Mouse (Mus musculus) heart, postnatal 14 days (tissue): ENCODE data around the gene Nxf1. TPM values are rescaled to one million over a fixed set of nuclear protein-coding genes. Genes with fewer than 3 reads are reported as not detected.

Experiments used
- DNase-seq, 2 experiments: peaks; one replicate each; pipeline ENCODE4 v3.0.0; 2021 to 2022
- intact Hi-C: fragments of 180-260 bp; cut with DNase I; formaldehyde crosslinking; loops from one replicate; pipeline ENCODE4 v1.15.1; 2025
- total RNA-seq, 2 experiments: library from RNA; stranded (reverse); gene quantifications; 2 replicates each; pipeline ENCODE4 v1.2.3; 2021

Nxf1 gene
- total RNA-seq, 2 experiments from 2014 or later, result 59.3 to 59.5 TPM

- DNase-seq, result no peak
- intact Hi-C loops, result no loop called here
These were observed 1.2 kb upstream of the Nxf1 start for GRCm38 (mm10) chr19:8755652-8756051.

- no peak for DNase-seq
- intact Hi-C loops, result no loop called here
These were observed 662 bp downstream of the Nxf1 start for GRCm38 (mm10) chr19:8757471-8757998.

- DNase-seq, result no peak
- intact Hi-C loops, result no loop called here
These were observed 2.0 kb downstream of the Nxf1 start for GRCm38 (mm10) chr19:8758899-8759298.

GRCm38 (mm10) chr19:8760757-8761156, 3.9 kb downstream of the Nxf1 start:
- DNase-seq, result no peak
- intact Hi-C loops, result no loop called here

- intact Hi-C loops, result no loop called here
These were observed 6.4 kb downstream of the Nxf1 start for GRCm38 (mm10) chr19:8763276-8763675.

GRCm38 (mm10) chr19:8765562-8765961, 8.7 kb downstream of the Nxf1 start:
- no peak for DNase-seq
- intact Hi-C loops, result no loop called here

More at GRCm38 (mm10) chr19:8763276-8763675, 6.4 kb downstream of the Nxf1 start:
- no peak for DNase-seq

GRCm38 (mm10) chr19:8770567-8771270, 13.8 kb downstream of the Nxf1 start, which contains the start of gene Tmem223:
Gene Tmem223, plus strand, starts transcription at chr19:8770996.
- DNase-seq, result peak; percentile 83 to 88
- intact Hi-C loops, result loop anchor here (5.0 kb wide), 1 partner anchor 47 kb away; the partner anchor contains the start of gene Ttc9c

GRCm38 (mm10) chr19:8772996-8773395, 16.1 kb downstream of the Nxf1 start:
- no peak for DNase-seq
- intact Hi-C loops, result loop anchor here (5.0 kb wide), 1 partner anchor 44 kb away; the partner anchor contains the start of gene Ttc9c

- intact Hi-C loops, result loop anchor here (5.0 kb wide), 1 partner anchor 44 kb away; the partner anchor contains the start of gene Ttc9c
These were observed 16.5 kb downstream of the Nxf1 start for GRCm38 (mm10) chr19:8773409-8773808.

GRCm38 (mm10) chr19:8774086-8774835, 17.4 kb downstream of the Nxf1 start, which contains the start of gene Tmem179b:
Gene Tmem179b, minus strand, starts transcription at chr19:8774467.
- intact Hi-C loops, result loop anchor here (5.0 kb wide), 1 partner anchor 43 kb away; the partner anchor contains the start of gene Ttc9c

More at GRCm38 (mm10) chr19:8773409-8773808, 16.5 kb downstream of the Nxf1 start:
- no peak for DNase-seq

GRCm38 (mm10) chr19:8774951-8775421, 18.1 kb downstream of the Nxf1 start:
- intact Hi-C loops, result loop anchor here (5.0 kb wide), 1 partner anchor 42 kb away; the partner anchor contains the start of gene Ttc9c
- DNase-seq, result no peak

More at GRCm38 (mm10) chr19:8774086-8774835, 17.4 kb downstream of the Nxf1 start, which contains the start of gene Tmem179b:
- DNase-seq, result peak; percentile 95 to 97

- intact Hi-C loops, result no loop called here
- DNase-seq, result peak; percentile 85 to 91
These were observed 29.3 kb downstream of the Nxf1 start, which contains the start of gene Taf6l for GRCm38 (mm10) chr19:8786008-8786781. Gene Taf6l, minus strand, starts transcription at chr19:8786417.

GRCm38 (mm10) chr19:8788521-8788920, 31.6 kb downstream of the Nxf1 start:
- intact Hi-C loops, result no loop called here
- no peak for DNase-seq

- DNase-seq, result no peak
- intact Hi-C loops, result no loop called here
These were observed 32.3 kb downstream of the Nxf1 start for GRCm38 (mm10) chr19:8789171-8789570.

- intact Hi-C loops, result no loop called here
- DNase-seq, result no peak
These were observed 33.3 kb downstream of the Nxf1 start for GRCm38 (mm10) chr19:8790171-8790570.

- peak; percentile 91 to 92 for DNase-seq
- intact Hi-C loops, result no loop called here
These were observed 41.5 kb downstream of the Nxf1 start, which contains the start of gene Polr2g for GRCm38 (mm10) chr19:8798264-8798946. Gene Polr2g, minus strand, starts transcription at chr19:8798577.

- no peak for DNase-seq
- intact Hi-C loops, result no loop called here
These were observed 42.1 kb downstream of the Nxf1 start for GRCm38 (mm10) chr19:8798947-8799315.

GRCm38 (mm10) chr19:8802130-8802821, 45.4 kb downstream of the Nxf1 start, which contains the start of gene Zbtb3:
Gene Zbtb3, plus strand, starts transcription at chr19:8802555.
- intact Hi-C loops, result loop anchor here (2.0 to 5.0 kb wide), 2 partner anchors 15 to 60 kb away; partner anchors contain the start of genes 1700092M07Rik and Stx5a

More at GRCm38 (mm10) chr19:8802130-8802821, 45.4 kb downstream of the Nxf1 start, which contains the start of gene Zbtb3:
- peak; percentile 88 to 90 for DNase-seq
